Mouse (Mus musculus): ENCODE data around the gene Ptgs2. TPM values are rescaled to one million over a fixed set of nuclear protein-coding genes. Genes with fewer than 3 reads are reported as not detected.

Ptgs2 gene
- polyA plus RNA-seq, 1 experiment = 4.0 TPM

DNA sequence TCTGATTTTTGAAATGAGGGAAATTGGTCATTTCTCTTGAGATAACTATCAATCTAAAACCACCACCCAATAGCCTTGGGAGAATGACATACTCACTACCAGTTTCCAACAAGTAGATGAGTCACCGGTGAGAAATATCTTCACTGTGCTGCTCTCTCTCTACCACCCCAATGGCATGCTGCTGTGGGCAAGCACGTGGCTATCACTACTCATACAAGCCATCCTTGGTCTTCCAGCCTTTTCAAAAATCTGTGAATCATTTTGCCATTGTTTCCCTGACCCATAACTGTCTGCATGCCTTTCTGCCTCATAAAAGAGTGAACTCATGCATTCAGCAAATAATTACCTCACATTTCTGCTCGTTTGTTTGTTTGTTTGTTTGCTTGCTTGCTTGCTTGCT lies 51.6 kb downstream of the Ptgs2 start:
- H3K9ac ChIP-seq (ENCODE audit: low read depth, poor library complexity, severe bottlenecking) = no peak overlapping the region

More for the DNA sequence above, 51.6 kb downstream of the Ptgs2 start:
- no peaks in the 10 kb centered on the region for H3K9me3 ChIP-seq (replicated peaks; ENCODE audit: control insufficient read depth, insufficient read depth, low read length, poor library complexity, severe bottlenecking)
- no peak overlapping the region for H3K4me3 ChIP-seq (ENCODE audit: low read depth, low read length)
- no peak overlapping the region for H3K27ac ChIP-seq (ENCODE audit: insufficient read depth, low read length)
- no peaks in the 10 kb centered on the region for H3K36me3 ChIP-seq (ENCODE audit: control insufficient read depth, insufficient read depth, low read length, poor library complexity, severe bottlenecking)
- no peaks in the 10 kb centered on the region for H3K4me1 ChIP-seq (ENCODE audit: control insufficient read depth, insufficient read depth, low read length)
- H3K27me3 ChIP-seq (ENCODE audit: control insufficient read depth, insufficient read depth, low read length, poor library complexity, severe bottlenecking) = no peaks in the 10 kb centered on the region
- TF ChIP-seq POLR2A (IDR thresholded peaks at IDR 0.05; ENCODE audit: insufficient read depth, low read length) = no peak
- TF ChIP-seq CTCF (IDR thresholded peaks at IDR 0.05; ENCODE audit: low read depth, low read length) = no peak

Other genes starting within 250 kb of the Ptgs2 start
- 5.7 and 11.9 TPM in 2 replicates for gene Pla2g4a, start 138.7 kb upstream of the Ptgs2 start, polyA plus RNA-seq (2011; ENCODE audit: insufficient read depth, insufficient read length, low read depth, missing spikeins)
- not detected in 2 replicates for gene Pdc, start 219.4 kb downstream of the Ptgs2 start, polyA plus RNA-seq (2011; ENCODE audit: insufficient read depth, insufficient read length, low read depth, missing spikeins)

All from ES-Bruce4 (cell line).